Mouse (Mus musculus) gastrocnemius, postnatal 36 days (tissue): Measurements from ENCODE around the gene Mmgt2. TPM values are rescaled to one million over a fixed set of nuclear protein-coding genes. Genes with fewer than 3 reads are reported as not detected.

Experiments
- DNase-seq, 2 experiments: peaks; one replicate each; pipeline ENCODE4 v3.0.0; 2022
- intact Hi-C: fragments of 180-260 bp; cut with DNase I; formaldehyde crosslinking; loops from one replicate; pipeline ENCODE4 v1.15.1; 2025
- total RNA-seq, 2 experiments: library from RNA; stranded (reverse); gene quantifications; 2 replicates each; pipeline ENCODE4 v1.2.3; 2021

The Mmgt2 gene
- total RNA-seq, 2 experiments from 2014 or later: 3.9 to 4.0 TPM

DNA sequence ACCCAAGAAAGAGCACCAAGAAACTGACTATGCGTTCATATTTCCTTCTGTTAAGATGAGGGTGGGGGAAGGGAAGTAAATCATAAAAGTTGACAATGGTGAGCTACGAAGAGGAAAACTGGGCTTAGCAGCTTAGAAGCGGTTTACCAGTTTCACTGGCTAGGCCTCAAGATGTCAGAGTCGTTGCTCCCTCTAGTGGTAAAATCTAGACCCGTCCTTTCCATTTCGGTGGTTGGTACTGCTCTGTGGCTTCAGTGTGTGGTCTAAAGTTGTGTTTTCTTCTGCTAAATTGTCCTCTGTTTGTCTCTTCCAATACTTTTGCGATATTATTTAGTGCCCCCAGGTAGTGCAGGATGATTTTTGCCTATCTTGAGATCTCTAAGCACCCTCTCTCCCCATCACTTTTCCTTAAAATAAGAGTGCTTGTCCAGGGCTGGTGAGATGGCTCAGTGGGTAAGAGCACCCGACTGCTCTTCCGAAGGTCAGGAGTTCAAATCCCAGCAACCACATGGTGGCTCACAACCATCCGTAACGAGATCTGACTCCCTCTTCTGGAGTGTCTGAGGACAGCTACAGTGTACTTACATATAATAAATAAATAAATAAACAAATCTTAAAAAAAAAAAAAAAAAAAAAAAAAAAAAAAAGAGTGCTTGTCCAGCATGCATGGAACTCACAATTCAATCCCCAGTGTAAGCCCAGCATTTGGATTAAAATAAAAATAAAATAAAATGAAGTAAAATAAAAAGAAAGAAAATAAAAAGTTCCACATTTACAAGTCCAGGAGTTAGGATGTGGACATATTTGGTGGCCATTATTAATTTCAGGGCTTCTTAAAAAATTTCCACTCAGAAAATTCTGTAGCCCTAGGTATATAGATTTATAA lies 45.1 kb downstream of the Mmgt2 start:
- DNase-seq: no peak
- intact Hi-C loops: no loop called here

DNA sequence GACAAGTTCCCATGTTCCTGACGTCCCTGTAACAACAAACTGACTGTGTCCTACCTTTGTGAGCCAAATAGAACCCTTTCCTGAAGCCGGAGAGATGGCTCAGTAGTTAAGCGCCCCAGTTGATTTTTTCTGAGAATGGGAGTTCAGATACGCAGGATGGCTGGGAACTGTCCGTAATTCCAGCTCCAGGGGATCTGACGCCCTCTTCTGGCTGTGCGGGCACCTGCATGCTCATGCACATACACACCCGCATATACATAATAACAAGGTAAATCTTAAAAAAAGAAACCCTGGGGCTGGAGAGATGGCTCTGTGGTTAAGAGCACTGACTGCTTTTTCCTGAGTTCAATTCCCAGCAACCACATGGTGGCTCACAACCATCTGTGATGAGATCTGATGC lies 46.7 kb downstream of the Mmgt2 start:
- no peak for DNase-seq
- intact Hi-C loops: no loop called here

DNA sequence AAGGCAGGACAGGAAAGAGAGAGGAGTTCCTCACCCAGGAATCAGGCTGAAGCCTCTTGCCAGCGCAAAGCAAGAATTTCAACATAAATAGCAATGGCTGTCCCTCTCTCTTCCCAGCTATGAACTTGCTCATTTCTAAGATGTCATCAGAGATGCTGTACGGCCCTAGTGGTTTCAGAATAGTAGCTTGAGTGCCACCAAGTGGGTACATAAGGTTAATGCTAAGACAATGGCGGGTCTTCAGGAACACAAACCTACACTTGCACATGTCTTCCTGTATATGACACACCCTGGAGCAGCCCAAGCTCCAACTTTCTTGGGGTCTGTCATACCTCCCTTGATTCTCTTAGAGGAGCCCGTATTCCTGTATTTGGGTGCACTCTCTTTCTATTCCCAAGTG lies 51.3 kb downstream of the Mmgt2 start:
- intact Hi-C loops: no loop called here
- DNase-seq: no peak

DNA sequence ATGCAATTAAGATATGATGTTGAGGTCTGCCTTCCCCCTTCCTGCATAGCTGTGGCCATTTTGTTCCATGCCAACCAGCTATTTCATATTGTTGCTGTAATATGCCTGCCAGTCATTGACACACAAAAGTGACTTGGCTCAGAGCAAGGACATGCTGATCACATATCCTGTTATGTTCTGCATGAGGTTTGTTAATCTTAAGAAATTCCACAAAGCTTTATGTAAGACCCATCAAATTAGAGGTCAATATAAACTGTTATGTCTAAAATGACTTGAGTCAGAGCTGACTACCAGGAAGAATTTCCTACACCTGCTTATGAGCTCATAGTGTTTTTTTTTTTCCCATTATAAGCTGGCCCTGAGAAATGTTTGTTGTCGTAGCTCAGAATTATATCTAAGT lies 52.8 kb downstream of the Mmgt2 start:
- intact Hi-C loops: no loop called here
- DNase-seq: no peak

DNA sequence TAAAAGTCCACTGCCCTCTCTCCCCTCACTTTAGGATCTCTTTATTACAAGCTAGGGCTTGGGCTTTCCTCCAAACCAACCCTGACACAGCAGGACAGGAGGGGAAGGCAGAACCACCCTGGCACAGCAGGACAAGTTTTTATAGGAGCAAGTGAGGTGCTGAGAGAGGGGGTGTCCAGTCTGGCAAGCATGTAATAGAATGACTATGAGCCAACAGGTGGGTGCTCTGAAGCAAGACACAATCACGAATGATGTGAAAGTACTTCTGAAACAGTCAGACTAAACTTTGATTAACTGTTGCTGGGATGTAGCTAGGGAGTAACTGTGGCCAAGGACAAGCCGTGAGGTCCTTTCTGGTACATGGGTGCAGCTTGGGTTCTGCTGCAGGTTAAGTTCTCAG lies 57.7 kb downstream of the Mmgt2 start:
- no peak for DNase-seq
- intact Hi-C loops: no loop called here

DNA sequence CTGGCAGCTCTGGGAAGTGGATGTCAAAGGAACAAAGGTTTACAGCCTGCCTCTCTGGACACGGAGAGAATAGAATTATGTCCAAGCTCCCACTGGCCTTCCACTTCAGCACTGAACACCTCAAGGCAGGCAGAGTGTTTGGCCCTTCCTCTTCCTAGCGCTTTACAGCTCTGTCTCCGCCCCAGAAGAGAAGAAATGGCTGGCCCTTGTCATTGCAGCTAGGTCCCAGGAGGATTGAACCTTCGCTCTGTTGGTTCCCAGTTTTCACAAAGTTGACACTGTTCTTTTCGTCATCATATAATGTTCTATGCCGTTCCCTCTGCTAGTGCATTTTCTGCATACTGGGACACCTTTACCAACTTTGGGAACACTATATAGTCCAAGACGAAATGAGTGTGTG lies 59.8 kb downstream of the Mmgt2 start:
- no peak for DNase-seq
- intact Hi-C loops: no loop called here

DNA sequence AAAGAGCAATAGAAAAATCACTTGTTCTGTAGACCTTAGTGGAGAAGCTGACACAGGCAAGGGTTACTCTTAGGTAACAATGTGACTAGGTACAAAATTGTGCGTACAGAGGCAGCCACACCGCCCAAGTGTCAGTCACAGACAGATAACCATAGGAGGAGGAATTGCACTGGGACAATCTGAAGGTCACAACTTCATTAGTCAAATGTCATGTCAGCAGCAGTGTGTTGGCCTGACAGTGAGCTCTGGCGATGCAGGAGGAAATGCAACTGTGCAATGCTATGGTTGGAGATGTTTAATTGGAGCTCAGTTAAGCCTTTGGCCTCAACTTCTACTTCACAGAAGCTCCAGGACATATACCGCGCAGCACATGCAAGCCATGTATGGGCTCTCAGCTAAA lies 62.2 kb downstream of the Mmgt2 start:
- intact Hi-C loops: no loop called here
- DNase-seq: no peak

Other genes starting within 250 kb of the Mmgt2 start
- 1 to 10 TPM; 1.7 to 2.1 TPM for gene Pigl, start 190.2 kb upstream of the Mmgt2 start, total RNA-seq
- gene Ncor1, start 190.1 kb upstream of the Mmgt2 start, total RNA-seq: 100 to 1,000 TPM; 113 to 119 TPM
- 10 to 100 TPM; 13.9 to 21.8 TPM for gene Cenpv, start 109.4 kb upstream of the Mmgt2 start, total RNA-seq
- 100 to 1,000 TPM; 783 to 809 TPM for gene Ubb, start 97.5 kb upstream of the Mmgt2 start, total RNA-seq
- gene Trpv2, start 74.2 kb upstream of the Mmgt2 start, total RNA-seq: 1 to 10 TPM in 1 of 2 experiments, under 1 TPM in 1; 0.87 to 1.1 TPM
- gene Lrrc75a, start 141 bp upstream of the Mmgt2 start, total RNA-seq: 1 to 10 TPM; 3.5 to 4.3 TPM
- gene Zfp287, start 83.2 kb downstream of the Mmgt2 start, total RNA-seq: 1 to 10 TPM in 1 of 2 experiments, under 1 TPM in 1; 0.89 to 1.2 TPM
- not detected for gene Gm10428, start 104.4 kb downstream of the Mmgt2 start, total RNA-seq
- under 1 TPM; 0.79 to 0.91 TPM for gene Zfp286, start 140.8 kb downstream of the Mmgt2 start, total RNA-seq
- gene Trim16, start 171.6 kb downstream of the Mmgt2 start, total RNA-seq: 10 to 100 TPM; 34.2 to 40.7 TPM
- under 1 TPM; 0.15 to 0.25 TPM for gene Fbxw10, start 198.4 kb downstream of the Mmgt2 start, total RNA-seq
- 1 to 10 TPM; 5.9 to 6.6 TPM for gene Tvp23b, start 230.8 kb downstream of the Mmgt2 start, total RNA-seq